Mouse (Mus musculus) c-Kit-negative CD71-positive TER-119-positive erythroid progenitor cells, embryonic 14.5 days (primary cell): ENCODE results near the gene Sis.

Experiments
- DNase-seq: peaks from one replicate; pipeline ENCODE4 v3.0.0-alpha.2; 2013; ENCODE audit warnings: low read depth, low spot score

The Sis gene

DNA sequence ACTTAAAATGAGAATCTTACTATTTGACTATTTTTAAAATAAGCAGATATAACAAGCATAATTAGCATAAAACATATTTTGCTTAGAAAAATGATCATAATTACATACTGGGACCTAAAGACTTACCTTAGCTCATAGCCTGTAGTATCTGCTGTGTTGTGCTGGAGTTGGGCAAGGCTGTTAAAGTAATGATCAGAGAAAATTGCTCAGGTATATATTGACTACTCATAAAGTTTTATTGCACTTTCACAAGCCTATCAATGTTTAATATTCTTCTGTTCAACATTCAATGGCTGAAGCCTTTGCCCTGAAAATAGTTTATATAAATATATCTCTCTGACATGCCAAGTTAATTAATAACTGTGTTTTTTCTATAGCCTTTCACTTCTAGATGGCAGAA is at the start of gene Sis:
TSS of gene Sis (minus strand) at position 189 of the 400 bp plus-strand sequence.
- no peak for DNase-seq

DNA sequence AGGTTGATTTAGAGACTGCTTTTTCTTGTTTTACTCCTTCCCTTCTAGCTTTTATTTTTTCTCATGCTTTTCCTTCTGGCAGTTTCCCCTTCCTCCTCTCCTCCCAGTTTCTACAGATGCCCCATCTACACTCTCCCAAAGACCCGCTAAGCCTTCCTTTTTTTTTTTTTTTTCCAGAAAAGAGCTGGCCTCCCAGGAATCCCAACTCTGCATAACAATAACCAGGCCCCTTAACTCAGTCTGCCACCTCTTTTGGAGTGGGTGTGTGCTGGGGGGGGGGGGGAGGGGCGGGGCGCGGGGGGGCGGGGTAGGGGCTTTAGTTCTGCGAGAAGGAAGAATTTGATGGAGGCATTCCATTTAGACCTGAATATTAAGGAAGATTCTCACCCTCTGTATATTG is 38.4 kb upstream of the Sis start:
- no peak for DNase-seq

DNA sequence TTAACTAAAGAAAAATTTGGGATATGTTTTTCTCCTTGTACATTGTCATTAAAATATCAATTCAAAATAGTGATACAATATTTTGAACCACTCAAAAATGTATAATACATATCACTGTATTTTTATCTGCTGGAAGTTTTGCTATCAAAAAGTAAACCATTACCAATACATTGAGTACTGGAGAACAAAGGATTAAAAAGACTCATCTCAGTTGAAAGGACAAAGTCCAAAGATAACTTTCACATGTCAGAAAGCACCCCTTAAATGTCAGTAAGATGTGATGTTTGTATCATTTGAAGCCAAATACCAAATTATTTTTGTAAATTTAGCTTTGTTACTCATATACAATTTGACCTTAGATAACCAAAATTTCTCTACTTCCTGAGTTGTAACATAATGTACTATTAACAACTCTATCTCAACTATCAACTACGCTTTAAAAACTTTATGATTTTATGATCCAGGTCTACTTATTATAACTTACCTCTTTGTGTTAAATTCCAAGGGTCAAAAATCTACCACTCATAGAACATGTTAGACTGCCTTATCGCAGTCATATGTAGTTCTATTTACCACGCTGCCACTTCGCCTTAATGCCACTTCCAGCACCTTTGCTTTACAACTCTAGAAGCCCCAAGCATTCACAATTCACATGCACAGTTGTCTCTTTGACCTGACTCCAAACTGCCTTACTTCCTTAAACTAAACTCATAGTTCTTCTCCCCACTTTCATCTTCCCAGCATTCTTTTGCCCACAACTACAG is 35.5 kb upstream of the Sis start:
- no peak for DNase-seq

DNA sequence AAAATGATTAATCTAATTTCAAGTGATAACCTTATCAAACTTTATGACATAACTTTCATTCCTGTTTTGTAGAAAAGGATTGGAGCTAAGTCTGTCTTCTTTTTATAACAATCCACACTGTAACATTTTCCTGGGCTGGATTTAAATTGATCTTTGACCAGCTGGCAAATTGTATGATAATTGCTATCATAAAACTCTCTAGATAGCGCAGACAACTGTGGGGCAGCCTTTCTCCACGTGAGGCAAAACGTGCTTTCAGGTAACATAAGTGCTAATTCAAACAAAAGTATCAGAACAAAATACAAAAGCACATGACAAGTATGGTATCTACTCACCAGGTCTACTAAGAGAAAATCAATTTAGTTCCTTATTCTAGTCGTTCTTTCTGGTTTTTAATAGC is 29.9 kb upstream of the Sis start:
- DNase-seq: no peak

DNA sequence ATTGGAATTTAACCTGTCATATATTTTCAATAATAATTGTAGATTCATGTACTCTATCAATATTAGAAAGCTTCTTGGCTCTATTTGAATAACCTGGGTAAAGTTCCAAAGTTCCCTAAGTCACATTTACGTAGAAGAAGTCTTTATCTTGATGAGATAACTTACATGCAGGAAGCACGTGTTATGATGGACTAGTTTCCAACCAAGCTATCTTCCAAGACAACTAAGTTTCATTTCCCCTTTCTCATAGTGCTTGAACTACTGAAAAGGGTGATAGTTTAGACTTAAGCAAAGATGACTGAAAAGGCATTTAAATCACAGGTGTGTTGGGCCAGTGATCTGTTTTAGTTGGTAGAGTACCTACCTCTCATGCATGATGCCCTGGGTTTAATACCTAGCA is 23.3 kb upstream of the Sis start:
- no peak for DNase-seq

DNA sequence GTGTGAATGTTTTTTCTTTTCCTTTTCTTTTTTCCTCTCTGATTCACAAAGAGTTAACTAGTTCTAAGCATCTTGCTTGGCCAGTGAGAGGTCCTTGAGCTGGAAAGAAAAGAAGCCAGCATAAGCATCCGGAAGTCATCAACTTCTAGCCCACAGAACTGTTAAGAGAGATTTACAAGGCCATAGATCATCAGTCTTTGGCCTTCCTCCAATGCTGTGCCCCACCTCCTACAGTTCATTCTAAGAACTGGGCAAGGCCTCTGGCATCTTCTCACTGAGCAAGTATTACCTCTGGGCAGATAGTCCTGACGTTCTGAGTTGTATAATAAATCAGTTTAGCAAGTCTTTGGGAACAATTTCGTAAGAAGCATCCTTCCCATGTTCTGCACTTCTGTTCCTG is 8.9 kb upstream of the Sis start:
- DNase-seq: no peak

DNA sequence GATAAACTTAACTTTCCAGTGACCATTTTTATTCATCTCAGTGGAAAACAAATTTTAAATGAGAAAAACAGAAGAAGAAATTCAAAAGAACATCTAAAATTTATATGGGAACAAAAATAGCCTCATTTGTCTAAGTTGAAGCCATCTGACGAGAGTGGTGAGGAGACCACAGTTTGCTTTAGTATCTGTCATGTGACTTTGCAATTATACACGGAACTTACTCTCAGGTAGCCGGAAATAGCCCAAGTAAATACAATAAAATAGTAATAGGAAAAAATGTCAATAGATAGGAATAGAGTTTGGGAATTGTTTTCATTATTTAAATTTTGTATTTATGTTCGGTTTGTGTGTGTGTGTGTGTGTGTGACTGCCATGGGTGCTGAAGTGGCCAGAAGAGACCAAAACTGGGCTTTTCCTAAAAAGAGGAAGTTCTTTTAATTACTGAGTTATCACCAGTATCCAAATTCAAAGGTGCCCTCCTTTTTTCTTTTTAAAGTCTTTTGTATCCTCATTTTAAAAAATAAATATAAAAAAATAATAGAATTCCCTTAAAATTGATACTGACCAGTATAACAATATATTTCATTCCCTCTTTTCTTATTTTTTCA is 48.6 kb downstream of the Sis start:
- DNase-seq: no peak

DNA sequence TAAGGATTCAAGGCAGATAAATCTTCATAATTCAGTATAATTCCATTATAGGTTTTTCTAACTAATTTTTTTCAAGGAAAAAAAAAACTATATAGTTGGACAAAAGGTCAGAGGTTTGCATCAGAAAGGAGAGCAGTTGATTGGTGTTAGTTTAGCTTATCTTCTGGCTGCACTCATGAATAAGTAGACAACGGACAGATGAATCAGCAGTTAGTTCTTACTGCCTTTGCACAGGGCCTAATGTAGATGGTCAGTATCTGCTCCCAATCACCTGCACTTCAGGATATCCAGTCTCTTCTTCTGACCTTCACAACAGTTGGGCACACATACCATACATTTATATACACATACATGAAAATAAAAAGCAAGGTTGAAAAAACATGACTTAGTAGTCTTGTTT is 85.2 kb downstream of the Sis start:
- no peak for DNase-seq

DNA sequence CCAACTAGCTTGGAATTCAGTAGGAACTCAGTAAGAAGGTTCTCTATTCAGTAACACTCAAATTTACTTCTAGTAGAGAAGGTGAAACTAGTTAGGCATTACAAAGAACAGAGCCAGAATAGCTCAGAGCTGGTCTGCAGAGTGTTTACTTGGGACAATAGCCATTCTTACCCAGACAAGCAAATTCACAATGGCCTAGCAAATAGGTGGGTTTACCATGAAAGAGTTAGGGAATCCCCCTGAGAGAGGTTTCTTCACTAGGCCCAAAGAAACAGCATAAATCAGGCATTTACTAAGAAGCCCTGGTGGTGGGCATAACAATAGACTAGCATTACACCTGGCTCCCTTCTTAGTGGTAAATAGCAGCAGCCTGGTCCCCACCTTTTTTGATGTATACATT is 99.5 kb downstream of the Sis start:
- DNase-seq: no peak

DNA sequence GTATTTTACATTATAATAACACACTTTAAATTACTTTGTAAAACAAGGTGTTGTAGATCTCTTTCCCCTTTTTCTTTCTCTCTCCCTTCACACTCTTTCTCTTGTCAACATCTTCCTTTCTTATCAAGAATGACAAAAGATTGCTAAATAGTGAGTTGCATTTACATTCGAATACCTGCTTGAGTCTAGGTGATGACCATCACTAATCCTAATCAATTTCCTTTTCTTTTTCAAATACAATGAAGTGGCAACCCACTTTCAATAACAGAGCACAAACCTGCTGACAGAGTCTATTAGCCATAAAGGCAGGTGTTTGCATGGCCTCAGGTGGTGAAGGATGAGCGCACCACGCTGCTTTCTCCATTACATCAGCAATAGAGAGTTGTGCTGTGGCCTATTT is 108.9 kb downstream of the Sis start:
- no peak for DNase-seq

DNA sequence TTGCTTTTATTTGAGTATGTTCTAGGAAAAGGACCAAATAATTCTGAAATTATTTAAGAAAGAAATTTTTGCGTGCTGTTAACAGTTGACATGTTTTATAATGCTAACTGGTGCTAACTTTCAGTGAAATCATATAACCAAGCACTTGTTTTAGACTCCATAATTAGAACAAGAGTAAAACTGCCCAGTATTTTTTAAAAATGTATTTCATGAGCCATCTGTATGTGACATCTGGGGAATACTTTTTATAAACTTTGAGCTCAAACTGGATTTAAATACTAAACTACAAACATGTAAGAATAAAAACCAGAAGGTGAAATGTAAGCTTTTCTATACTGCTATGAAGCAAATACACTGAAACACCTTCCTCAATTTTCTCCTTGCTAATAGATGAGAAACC is 112.3 kb downstream of the Sis start:
- no peak for DNase-seq

DNA sequence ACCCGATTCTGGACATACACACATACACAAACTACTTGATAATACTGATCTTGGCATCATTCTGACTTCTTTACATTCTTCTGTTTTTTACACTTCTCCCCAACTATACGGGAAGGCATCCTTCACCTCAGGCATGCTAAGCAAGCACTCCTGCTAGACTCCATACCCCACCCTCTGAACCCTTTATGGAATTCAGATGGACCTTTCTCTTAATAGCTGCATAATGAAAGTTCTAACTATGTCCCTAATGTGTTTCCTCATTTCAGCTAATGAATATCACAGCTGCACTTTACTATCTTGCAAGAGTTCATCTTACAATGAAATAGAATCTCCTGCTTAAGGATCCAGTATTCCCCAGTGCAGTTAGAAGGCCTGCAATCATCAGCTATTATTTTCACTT is 127.0 kb downstream of the Sis start:
- DNase-seq: no peak
